Mouse (Mus musculus) heart, adult 2 months (tissue): ENCODE results near the gene Pbxip1.

Source experiments
- CTCF ChIP-seq: fragments of 200-600 bp; IDR thresholded peaks from 2 replicates; pipeline ENCODE4 v1.8.1; 2022; ENCODE audit warnings: antibody characterized with exemption, mild to moderate bottlenecking, moderate library complexity
- POLR2A ChIP-seq: fragments of 200-500 bp; IDR thresholded peaks from 2 replicates; pipeline ENCODE4 v1.6.1; 2011; ENCODE audit warnings: mild to moderate bottlenecking, low read depth, low read length, control low read depth; ENCODE audit not compliant: insufficient read depth

- TF ChIP-seq POLR2A, result no peak
- peak; percentile 68 for TF ChIP-seq CTCF
Measured at GRCm38 (mm10) chr3:89456726-89457665, 20.5 kb downstream of the Pbxip1 start.
